Mouse (Mus musculus) hindbrain, embryonic 15.5 days (tissue): ENCODE measurements around the gene Hmga1. TPM values are rescaled to one million over a fixed set of nuclear protein-coding genes. Genes with fewer than 3 reads are reported as not detected.
A peak's percentile ranks its signal among the peaks of the same experiment; 100 is the strongest.

Experiments
- ATAC-seq: fragments of 200-750 bp; cut with Nextera tagmentation; 2 replicates; pipeline ENCODE4 v1.8.0; 2017; ENCODE audit warnings: low read depth, moderate number of reproducible peaks, moderate TSS enrichment; ENCODE audit not compliant: low FRiP score
- H3K27ac ChIP-seq: fragments of 300-500 bp; sonication (generic); replicated peaks from 2 replicates; pipeline ENCODE4 v1.5.1; 2015; ENCODE audit warnings: mild to moderate bottlenecking, inconsistent platforms
- H3K27me3 ChIP-seq: fragments of 300-500 bp; sonication (generic); 2 replicates; pipeline ENCODE4 v1.6.1; 2015; ENCODE audit warnings: control low read depth, inconsistent platforms
- H3K36me3 ChIP-seq: fragments of 300-500 bp; sonication (generic); 2 replicates; pipeline ENCODE4 v1.6.1; 2015; ENCODE audit warnings: control low read depth, inconsistent platforms
- H3K4me1 ChIP-seq: fragments of 300-500 bp; sonication (generic); replicated peaks from 2 replicates; pipeline ENCODE4 v1.6.1; 2015; ENCODE audit warnings: control low read depth, inconsistent platforms
- H3K4me2 ChIP-seq: fragments of 300-500 bp; sonication (generic); 2 replicates; pipeline ENCODE4 v1.6.1; 2015; ENCODE audit warnings: moderate library complexity, mild to moderate bottlenecking, inconsistent platforms
- H3K4me3 ChIP-seq: fragments of 300-500 bp; sonication (generic); 2 replicates; pipeline ENCODE4 v1.5.1; 2015; ENCODE audit warnings: mild to moderate bottlenecking, inconsistent platforms
- H3K9ac ChIP-seq: fragments of 300-500 bp; sonication (generic); 2 replicates; pipeline ENCODE4 v1.6.1; 2015; ENCODE audit warnings: inconsistent platforms
- H3K9me3 ChIP-seq: fragments of 300-500 bp; sonication (generic); 2 replicates; pipeline ENCODE4 v1.6.1; 2016; ENCODE audit warnings: control low read depth, inconsistent platforms
- WGBS: fragments of 180-500 bp; shearing (Covaris S2); methylation state at CpG from one replicate; pipeline ENCODE4 v1.1.7; 2015; 5-methylcytosine and 5-hydroxymethylcytosine counted together
- polyA plus RNA-seq: library from polyadenylated mRNA; unstranded; fragments of >200 nt; fragmentation: Nextera tagmentation; extraction: Ambion mirVana; gene quantifications from 2 replicates; pipeline ENCODE4 v1.2.1, GENCODE M21; 2015

The Hmga1 gene
- polyA plus RNA-seq, 1 experiment from 2014 or later = 149 TPM

DNA sequence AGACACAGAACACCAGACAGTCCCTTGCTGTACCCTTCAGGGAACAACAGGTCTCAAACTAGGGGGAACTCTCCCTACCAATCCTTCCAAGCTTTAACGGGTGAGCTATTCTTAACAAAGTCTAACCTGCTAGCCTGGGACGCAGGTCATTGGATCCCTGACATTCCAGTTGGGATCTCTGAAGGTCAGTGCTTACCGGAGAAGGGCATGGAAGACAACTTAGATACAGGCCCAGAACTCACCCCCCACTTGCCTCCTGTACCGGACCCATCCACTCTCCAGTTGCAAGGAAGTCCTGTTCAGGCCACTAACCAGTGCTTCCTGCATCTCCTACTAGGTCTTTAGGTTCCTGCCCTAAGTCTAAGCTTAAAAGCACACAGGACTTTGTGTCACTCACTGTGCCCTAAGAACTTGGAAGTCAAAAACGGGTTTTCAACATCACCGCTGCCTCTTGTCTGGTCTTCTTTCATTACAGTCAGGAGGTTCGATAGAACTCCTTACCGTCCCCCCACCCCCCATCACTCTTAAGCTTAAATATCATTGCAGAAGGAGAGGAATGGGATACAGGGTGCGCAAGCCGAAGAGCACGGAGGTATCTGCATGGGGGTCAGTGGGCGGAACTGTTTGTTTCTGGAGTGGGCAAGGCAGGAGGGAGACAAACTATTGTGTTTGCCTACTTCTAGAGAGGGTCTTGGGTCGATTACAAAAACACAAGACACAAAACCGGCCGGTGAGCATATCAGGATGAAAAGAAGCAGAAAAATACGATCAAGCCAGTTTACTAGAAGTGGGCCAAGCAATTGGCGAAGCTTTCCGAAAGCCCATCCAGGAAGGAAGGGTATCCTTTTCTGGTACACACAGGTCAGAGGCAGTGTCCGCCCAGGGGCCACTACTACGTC lies 2.0 kb upstream of the Hmga1 start:
- 50% methylated on average over 20 of the region's 20 CpGs for WGBS
- H3K4me1 ChIP-seq = peaks cover 39% of the 10 kb centered on the region
- peaks cover 9% of the 10 kb centered on the region; the same call in 1 of the 2 replicates for H3K27me3 ChIP-seq
- no peak overlapping the region for H3K27ac ChIP-seq
- no peak for ATAC-seq
- H3K36me3 ChIP-seq = no peaks in the 10 kb centered on the region
- peak overlapping the region; percentile 88 for H3K4me2 ChIP-seq
- H3K9ac ChIP-seq = no peak overlapping the region
- no peaks in the 10 kb centered on the region for H3K9me3 ChIP-seq
- no peak overlapping the region for H3K4me3 ChIP-seq

DNA sequence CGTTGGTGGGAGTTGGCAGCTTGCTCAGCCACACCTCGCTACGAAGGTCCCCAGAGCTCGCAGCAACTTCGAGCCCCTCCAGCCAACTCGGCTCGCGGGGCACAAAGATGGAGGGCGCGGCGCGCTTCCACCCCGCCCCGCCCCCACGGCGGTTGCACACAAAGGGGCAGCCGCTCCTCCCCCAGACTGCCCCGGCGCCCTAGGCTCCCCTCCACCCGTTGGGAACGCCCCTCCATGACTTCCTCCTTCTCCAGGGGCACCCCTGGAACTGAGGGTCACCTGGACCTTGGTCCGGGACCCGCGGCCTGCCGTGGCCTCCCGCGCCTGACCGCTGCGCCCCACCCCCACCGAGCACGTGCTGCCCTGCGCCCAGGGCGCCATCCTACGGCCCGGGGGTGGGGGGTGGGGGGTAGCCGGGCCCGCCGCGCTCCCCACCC lies 1.2 kb upstream of the Hmga1 start:
- ATAC-seq = no peak
- peak overlapping the region; percentile 55 for H3K4me3 ChIP-seq
- H3K36me3 ChIP-seq = no peaks in the 10 kb centered on the region
- under 1% methylated on average over 37 of the region's 39 CpGs for WGBS
- H3K9ac ChIP-seq = peak overlapping the region; percentile 5; the same call in 1 of the 2 replicates
- no peak overlapping the region for H3K27ac ChIP-seq
- H3K9me3 ChIP-seq = no peaks in the 10 kb centered on the region
- H3K4me1 ChIP-seq = peaks cover 36% of the 10 kb centered on the region
- peaks cover 9% of the 10 kb centered on the region; the same call in 1 of the 2 replicates for H3K27me3 ChIP-seq
- peak overlapping the region; percentile 88 for H3K4me2 ChIP-seq

DNA sequence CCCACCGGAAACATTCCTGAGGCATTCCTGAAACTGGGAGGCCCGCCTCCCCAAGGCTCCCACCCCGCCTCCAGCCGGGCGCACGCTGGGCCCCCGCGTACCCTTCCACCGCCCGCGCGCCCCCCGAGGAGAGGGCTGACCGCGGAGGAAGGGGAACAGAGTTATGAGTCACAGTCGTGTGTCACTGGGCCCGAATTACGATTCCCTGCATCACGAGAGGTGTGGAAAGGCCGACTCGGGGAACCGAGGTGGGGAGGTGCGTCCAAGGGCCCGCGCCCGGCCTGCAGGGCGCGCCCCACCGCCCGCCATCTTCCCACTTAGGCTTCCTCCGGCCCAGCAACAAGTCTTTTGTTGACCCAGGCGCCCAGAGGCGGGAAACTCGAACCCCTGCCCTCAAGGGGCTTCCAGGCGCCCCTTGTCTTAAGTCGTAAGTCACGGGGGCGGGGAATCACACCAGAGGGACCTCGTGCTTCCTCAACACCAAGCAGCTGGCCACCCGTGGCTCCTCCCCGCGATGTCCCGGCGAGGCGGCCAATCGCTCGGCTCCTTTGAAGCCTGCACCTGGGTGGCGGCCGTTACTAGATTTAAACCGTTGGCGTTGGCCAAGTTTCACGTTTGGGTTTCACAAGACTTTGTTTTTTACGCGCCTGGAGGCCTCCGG lies 655 bp upstream of the Hmga1 start:
- Histone ChIP-seq H3K4me1 (peaks cover 36% of the 10 kb centered on the region), H3K36me3 (no peaks in the 10 kb centered on the region), H3K9me3 (no peaks in the 10 kb centered on the region), H3K27ac (peak overlapping the region; percentile 86), H3K4me3 (peak overlapping the region; percentile 55), H3K9ac (peak overlapping the region; percentile 5; the same call in 1 of the 2 replicates), H3K4me2 (peak overlapping the region; percentile 88), H3K27me3 (peaks cover 9% of the 10 kb centered on the region; the same call in 1 of the 2 replicates)
- 0% methylated on average over 41 of the region's 55 CpGs for WGBS
- ATAC-seq = peak; percentile 14; the same call in 1 of the 2 replicates

- under 1% methylated on average over 67 of the region's 75 CpGs for WGBS
- H3K4me1 ChIP-seq = peaks cover 36% of the 10 kb centered on the region
Measured at GRCm38 (mm10) chr17:27557181-27557926, 1.1 kb downstream of the Hmga1 start.

DNA sequence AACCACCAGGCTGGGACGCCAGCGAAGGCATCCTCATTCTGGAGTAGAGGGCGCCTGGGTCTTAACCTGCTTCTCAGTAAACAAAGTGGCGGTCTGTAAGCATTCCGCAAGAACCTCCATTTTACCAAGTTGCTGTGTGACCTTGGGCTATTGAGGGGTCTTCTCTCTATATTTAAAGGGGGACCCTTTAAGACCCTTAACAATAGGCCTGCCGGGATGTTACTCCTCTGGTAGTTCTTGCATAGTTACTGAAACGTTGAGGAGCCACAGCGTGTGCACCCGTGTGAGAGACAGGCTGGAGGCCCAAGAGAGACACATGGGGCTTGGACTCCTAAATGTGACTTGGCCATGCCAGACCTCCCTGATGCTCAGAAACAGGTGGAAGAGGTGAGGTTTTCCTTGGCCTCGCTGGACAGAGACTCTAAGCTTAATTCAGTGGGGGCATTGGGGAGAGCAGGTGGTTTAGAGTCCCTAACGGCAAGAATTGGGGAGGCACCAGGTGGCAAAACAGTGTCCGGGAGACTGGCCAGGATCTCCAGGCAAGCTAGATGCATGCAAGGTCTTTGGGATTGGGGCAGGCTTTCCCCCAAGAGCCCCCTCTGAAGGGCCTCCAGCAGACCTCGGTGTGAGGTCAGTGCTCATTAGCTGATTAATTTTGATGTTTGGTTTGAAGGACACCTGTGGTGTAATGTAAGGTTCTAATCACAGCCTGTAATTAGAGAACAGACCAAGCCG lies 1.8 kb downstream of the Hmga1 start:
- 5% methylated on average over 14 of the region's 14 CpGs for WGBS
- H3K27me3 ChIP-seq = peaks cover 9% of the 10 kb centered on the region; the same call in 1 of the 2 replicates
- H3K4me1 ChIP-seq = peaks cover 36% of the 10 kb centered on the region
- H3K4me3 ChIP-seq = peak overlapping the region; percentile 55
- H3K4me2 ChIP-seq = peak overlapping the region; percentile 88
- ATAC-seq = no peak
- no peaks in the 10 kb centered on the region for H3K36me3 ChIP-seq
- peak overlapping the region; percentile 86; the same call in 1 of the 2 replicates for H3K27ac ChIP-seq
- H3K9me3 ChIP-seq = no peaks in the 10 kb centered on the region
- H3K9ac ChIP-seq = peak overlapping the region; percentile 58

More at GRCm38 (mm10) chr17:27557181-27557926, 1.1 kb downstream of the Hmga1 start:
- Histone ChIP-seq H3K9ac (peak overlapping the region; percentile 58), H3K36me3 (no peaks in the 10 kb centered on the region), H3K4me2 (peak overlapping the region; percentile 88), H3K27ac (peak overlapping the region; percentile 86), H3K27me3 (peaks cover 9% of the 10 kb centered on the region; the same call in 1 of the 2 replicates), H3K4me3 (peak overlapping the region; percentile 55), H3K9me3 (no peaks in the 10 kb centered on the region)
- peak; percentile 31 for ATAC-seq

DNA sequence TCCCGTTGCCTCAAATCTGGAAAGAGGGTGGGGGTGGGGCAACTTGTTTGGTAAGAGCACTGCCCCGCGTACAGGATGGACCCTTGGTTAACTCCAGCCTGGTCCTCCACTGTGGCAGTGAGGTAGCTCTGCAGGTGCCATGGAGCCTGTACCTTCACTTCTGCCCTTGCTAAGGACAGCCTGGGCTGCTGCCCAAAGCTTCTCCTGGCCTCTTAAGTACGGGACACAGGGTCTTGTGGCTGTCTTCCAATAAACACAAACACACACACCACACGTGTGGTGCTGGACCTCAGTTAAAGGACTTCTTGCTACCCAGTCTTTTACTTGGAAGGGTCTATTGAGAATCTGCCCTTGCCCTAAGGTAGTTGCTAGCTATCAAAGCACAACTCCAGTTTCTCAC lies 2.5 kb downstream of the Hmga1 start:
- no peak for ATAC-seq
- peaks cover 38% of the 10 kb centered on the region for H3K4me1 ChIP-seq
- 16% methylated on average over 5 of the region's 5 CpGs for WGBS

DNA sequence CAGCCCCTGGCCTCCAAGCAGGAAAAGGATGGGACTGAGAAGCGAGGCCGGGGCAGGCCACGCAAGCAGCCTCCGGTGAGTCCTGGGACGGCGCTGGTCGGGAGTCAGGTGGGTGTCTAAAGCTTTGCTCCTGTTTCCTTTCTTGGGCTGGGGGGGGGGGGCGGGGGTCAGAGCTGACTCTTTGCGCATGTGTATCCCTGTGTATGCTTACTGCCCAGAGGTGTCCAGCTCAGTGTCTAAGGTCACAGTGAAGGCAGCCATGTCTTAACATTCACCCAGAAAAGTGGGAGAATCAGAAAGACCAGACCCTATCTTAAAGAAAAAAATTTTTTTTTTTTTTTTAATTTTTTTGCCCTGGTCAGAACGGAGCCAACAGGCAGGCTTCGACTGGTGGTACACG lies 3.3 kb downstream of the Hmga1 start:
- WGBS = 73% methylated on average over 12 of the region's 12 CpGs
- no peak overlapping the region for H3K27ac ChIP-seq

More for the DNA sequence above, 2.5 kb downstream of the Hmga1 start:
- Histone ChIP-seq H3K4me2 (peak overlapping the region; percentile 88), H3K36me3 (no peaks in the 10 kb centered on the region), H3K4me3 (0 out of 2 replicates have a peak overlapping the region, but pooled peaks have one; percentile 55), H3K9ac (no peak overlapping the region), H3K27ac (no peak overlapping the region), H3K27me3 (peaks cover 9% of the 10 kb centered on the region; the same call in 1 of the 2 replicates), H3K9me3 (no peaks in the 10 kb centered on the region)

DNA sequence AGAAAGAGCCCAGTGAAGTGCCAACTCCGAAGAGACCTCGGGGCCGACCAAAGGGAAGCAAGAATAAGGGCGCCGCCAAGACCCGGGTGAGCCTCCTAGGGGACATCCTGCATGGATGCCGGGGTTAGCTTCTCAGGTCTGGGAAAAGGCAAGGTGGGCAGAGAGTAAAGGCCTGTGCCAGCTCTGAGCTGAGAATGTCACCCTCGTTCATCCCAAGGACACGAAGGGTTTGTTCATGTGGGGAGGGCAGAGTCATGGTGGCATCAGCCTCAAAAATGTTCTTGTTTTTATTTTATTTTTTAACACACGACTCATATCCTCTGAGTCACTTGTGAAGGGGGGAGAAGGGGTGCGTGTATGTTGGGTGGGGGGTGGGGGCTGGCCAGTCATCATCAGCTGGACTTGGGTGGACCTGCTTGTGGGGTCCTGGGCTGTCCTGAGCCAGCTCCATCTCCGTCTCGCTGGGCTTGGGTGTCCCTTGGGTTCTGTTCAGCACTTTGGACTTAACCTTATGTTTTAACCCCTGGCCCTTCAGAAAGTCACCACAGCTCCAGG lies 4.7 kb downstream of the Hmga1 start:
- no peak overlapping the region for H3K9ac ChIP-seq
- no peaks in the 10 kb centered on the region for H3K9me3 ChIP-seq
- H3K36me3 ChIP-seq = no peaks in the 10 kb centered on the region
- no peak overlapping the region for H3K27ac ChIP-seq
- H3K4me3 ChIP-seq = no peak overlapping the region
- H3K4me2 ChIP-seq = no peak overlapping the region
- ATAC-seq = no peak
- H3K27me3 ChIP-seq = no peaks in the 10 kb centered on the region
- 86% methylated on average over 13 of the region's 13 CpGs for WGBS
- H3K4me1 ChIP-seq = peaks cover 42% of the 10 kb centered on the region

More for the DNA sequence above, 3.3 kb downstream of the Hmga1 start:
- H3K9ac ChIP-seq = no peak overlapping the region
- ATAC-seq = no peak
- H3K27me3 ChIP-seq = peaks cover 9% of the 10 kb centered on the region; the same call in 1 of the 2 replicates
- H3K4me1 ChIP-seq = peaks cover 46% of the 10 kb centered on the region
- no peaks in the 10 kb centered on the region for H3K36me3 ChIP-seq
- H3K4me3 ChIP-seq = no peak overlapping the region
- H3K4me2 ChIP-seq = no peak overlapping the region
- H3K9me3 ChIP-seq = no peaks in the 10 kb centered on the region

GRCm38 (mm10) chr17:27561809-27562526 lies 5.7 kb downstream of the Hmga1 start:
- Histone ChIP-seq H3K4me1 (peaks cover 48% of the 10 kb centered on the region), H3K4me2 (no peak overlapping the region), H3K27ac (no peak overlapping the region), H3K36me3 (no peaks in the 10 kb centered on the region), H3K9ac (no peak overlapping the region), H3K27me3 (no peaks in the 10 kb centered on the region), H3K4me3 (no peak overlapping the region), H3K9me3 (no peaks in the 10 kb centered on the region)
- WGBS = 53% methylated on average over 7 of the region's 11 CpGs
- no peak for ATAC-seq

- no peak for ATAC-seq
- H3K9ac ChIP-seq = peak overlapping the region; percentile 60; the same call in 1 of the 2 replicates
- H3K27ac ChIP-seq = no peak overlapping the region
- H3K4me3 ChIP-seq = no peak overlapping the region
- H3K27me3 ChIP-seq = no peaks in the 10 kb centered on the region
- peaks cover 33% of the 10 kb centered on the region for H3K4me1 ChIP-seq
- H3K9me3 ChIP-seq = no peaks in the 10 kb centered on the region
- 59% methylated on average over 7 of the region's 7 CpGs for WGBS
- no peaks in the 10 kb centered on the region for H3K36me3 ChIP-seq
- H3K4me2 ChIP-seq = peak overlapping the region; percentile 71
Measured at GRCm38 (mm10) chr17:27563771-27564244, 7.5 kb downstream of the Hmga1 start.
